Mouse (Mus musculus): ENCODE results near the gene Rbpj.

- no peak for TF ChIP-seq CTCF (IDR thresholded peaks at IDR 0.05; ENCODE audit: low read depth)
- no peak for TF ChIP-seq EP300 (IDR thresholded peaks at IDR 0.05; ENCODE audit: low read depth)
Measured at GRCm38 (mm10) chr5:53546440-53546839, 80.5 kb downstream of the Rbpj start.
